8 mouse cellular contexts compared by ENCODE assay signal in genomic region chr12:84450351-84450717, GRCm38 (mm10). TPM values are rescaled to one million over a fixed set of nuclear protein-coding genes. Genes with fewer than 3 reads are reported as not detected.
A peak's percentile ranks its signal among the peaks of the same experiment; 100 is the strongest.
DNase-seq lines count a peak whose midpoint lies in the region; ATAC-seq lines count a peak whose summit lies in the region.

No protein-coding gene starts in this region.

- no peak for ATAC-seq in forebrain, embryonic 16.5 days
- no peak for ATAC-seq in midbrain, embryonic 11.5 days (ENCODE audit: low FRiP score)

- H3K27me3 ChIP-seq in forebrain, embryonic 16.5 days (replicated peaks; ENCODE audit: control insufficient read depth, insufficient read depth, low read length): 0 out of 2 replicates have a peak, but pooled peaks cover 5% of the 10 kb centered on the region
- no peaks in the 10 kb centered on the region for H3K27me3 ChIP-seq in midbrain, embryonic 11.5 days (ENCODE audit: control insufficient read depth, insufficient read depth, low read length)

- peak overlapping the region; percentile 69 for H3K27ac ChIP-seq in forebrain, embryonic 16.5 days (ENCODE audit: low read length)
- H3K27ac ChIP-seq in midbrain, embryonic 11.5 days (ENCODE audit: low read depth, low read length): no peak overlapping the region

- H3K9ac ChIP-seq in forebrain, embryonic 16.5 days (replicated peaks; ENCODE audit: low read depth, low read length): peak overlapping the region; percentile 82
- peak overlapping the region; percentile 55 for H3K9ac ChIP-seq in midbrain, embryonic 11.5 days (ENCODE audit: low read length)

- H3K4me1 ChIP-seq in forebrain, embryonic 16.5 days (replicated peaks; ENCODE audit: control insufficient read depth, insufficient read depth, low read length): peaks cover 21% of the 10 kb centered on the region
- H3K4me1 ChIP-seq in midbrain, embryonic 11.5 days (ENCODE audit: control insufficient read depth, insufficient read depth, low read length): peaks cover 11% of the 10 kb centered on the region

- peak overlapping the region; percentile 64 for H3K4me3 ChIP-seq in forebrain, embryonic 16.5 days (replicated peaks; ENCODE audit: low read length)
- peak overlapping the region; percentile 73 for H3K4me3 ChIP-seq in midbrain, embryonic 11.5 days (ENCODE audit: low read depth, low read length)

- H3K4me2 ChIP-seq in forebrain, embryonic 16.5 days (ENCODE audit: low read length): peak overlapping the region; percentile 87
- H3K4me2 ChIP-seq in midbrain, embryonic 11.5 days: peak overlapping the region; percentile 83

- under 1% methylated on average over 6 of the region's 6 CpGs for WGBS in forebrain, embryonic 16.5 days
- under 1% methylated on average over 6 of the region's 6 CpGs for WGBS in midbrain, embryonic 11.5 days

- DNase-seq in heart, adult 8-10 months (ENCODE audit: low spot score): peak; percentile 53
- no peak for DNase-seq in heart, adult 11 months
- DNase-seq in MN1 (ENCODE audit: low spot score): peak; percentile 46
- peak; percentile 61 for DNase-seq in kidney, postnatal 10 days
- no peak for DNase-seq in midbrain, embryonic 11.5 days (ENCODE audit: low spot score, missing footprints)
- no peak for DNase-seq in cerebellum, adult 11-12 months
- DNase-seq in layer of hippocampus, postnatal 36 days: no peak

- H3K9me3 ChIP-seq in forebrain, embryonic 16.5 days (ENCODE audit: control insufficient read depth, low read length): no peaks in the 10 kb centered on the region
- no peaks in the 10 kb centered on the region for H3K9me3 ChIP-seq in midbrain, embryonic 11.5 days (ENCODE audit: control insufficient read depth, low read length)

- H3K36me3 ChIP-seq in forebrain, embryonic 16.5 days (ENCODE audit: control insufficient read depth, insufficient read depth): no peaks in the 10 kb centered on the region
- no peaks in the 10 kb centered on the region for H3K36me3 ChIP-seq in midbrain, embryonic 11.5 days (ENCODE audit: control insufficient read depth, insufficient read depth, low read length)

RNA-seq across cellular contexts. Expression of gene Aldh6a1, which starts 0.5 kb away (rescaled TPM):
- 100 to 1,000 TPM; 220 to 268 (median 246) TPM for total RNA-seq in heart, adult 8-10 months (2022)
- polyA plus RNA-seq in forebrain, embryonic 16.5 days (2015; fragmentation: Nextera tagmentation; extraction: Ambion mirVana): 33.3 and 39.9 TPM in 2 replicates
- polyA plus RNA-seq in midbrain, embryonic 11.5 days (2014; fragmentation: Nextera tagmentation; extraction: Ambion mirVana): 25.5 and 26.9 TPM in 2 replicates
- total RNA-seq in layer of hippocampus, postnatal 36 days (2021): 10 to 100 TPM; 45.7 to 45.8 TPM

RNA-seq across cellular contexts. Expression of gene Lin52, which starts 0.9 kb away (rescaled TPM):
- 10 to 100 TPM; 11.2 to 13.4 (median 12.9) TPM for total RNA-seq in heart, adult 8-10 months (2022)
- 40.3 and 41.4 TPM in 2 replicates for polyA plus RNA-seq in forebrain, embryonic 16.5 days (2015; fragmentation: Nextera tagmentation; extraction: Ambion mirVana)
- polyA plus RNA-seq in midbrain, embryonic 11.5 days (2014; fragmentation: Nextera tagmentation; extraction: Ambion mirVana): 42.2 and 45.7 TPM in 2 replicates
- 10 to 100 TPM; 22.6 to 24.1 TPM for total RNA-seq in layer of hippocampus, postnatal 36 days (2021)

RNA-seq across cellular contexts. Expression of gene Rnf113a2, which starts 33.3 kb away (rescaled TPM):
- total RNA-seq in heart, adult 8-10 months (2022): 10 to 100 TPM in 2 of 4 experiments, 1 to 10 TPM in 2; 9.4 to 12.7 (median 11.1) TPM
- polyA plus RNA-seq in forebrain, embryonic 16.5 days (2015; fragmentation: Nextera tagmentation; extraction: Ambion mirVana): 26.9 and 30.1 TPM in 2 replicates
- polyA plus RNA-seq in midbrain, embryonic 11.5 days (2014; fragmentation: Nextera tagmentation; extraction: Ambion mirVana): 28.0 and 30.8 TPM in 2 replicates
- 10 to 100 TPM; 13.9 to 14.9 TPM for total RNA-seq in layer of hippocampus, postnatal 36 days (2021)

RNA-seq across cellular contexts. Expression of gene Bbof1, which starts 41.5 kb away (rescaled TPM):
- 1 to 10 TPM in 3 of 4 experiments, under 1 TPM in 1; 0.92 to 2.3 (median 1.4) TPM for total RNA-seq in heart, adult 8-10 months (2022)
- polyA plus RNA-seq in forebrain, embryonic 16.5 days (2015; fragmentation: Nextera tagmentation; extraction: Ambion mirVana): 4.5 and 5.0 TPM in 2 replicates
- polyA plus RNA-seq in midbrain, embryonic 11.5 days (2014; fragmentation: Nextera tagmentation; extraction: Ambion mirVana): 0.70 and 0.81 TPM in 2 replicates
- 10 to 100 TPM; 12.4 to 12.5 TPM for total RNA-seq in layer of hippocampus, postnatal 36 days (2021)

RNA-seq across cellular contexts. Expression of gene Entpd5, which starts 41.5 kb away (rescaled TPM):
- 100 to 1,000 TPM in 1 of 4 experiments, 10 to 100 TPM in 3; 69.5 to 108 (median 85.9) TPM for total RNA-seq in heart, adult 8-10 months (2022)
- polyA plus RNA-seq in forebrain, embryonic 16.5 days (2015; fragmentation: Nextera tagmentation; extraction: Ambion mirVana): 10.4 and 10.6 TPM in 2 replicates
- 8.8 and 9.3 TPM in 2 replicates for polyA plus RNA-seq in midbrain, embryonic 11.5 days (2014; fragmentation: Nextera tagmentation; extraction: Ambion mirVana)
- 10 to 100 TPM; 22.9 to 25.2 TPM for total RNA-seq in layer of hippocampus, postnatal 36 days (2021)

Comparison
In these comparisons a context has a peak if more than half of its experiments do, and no peak if none do; other contexts are left out.
1. DNase-seq: peak in heart, adult 8-10 months (single experiment), MN1 (single experiment) and kidney, postnatal 10 days (single experiment); none in heart, adult 11 months (single experiment), midbrain, embryonic 11.5 days (single experiment), cerebellum, adult 11-12 months (single experiment) and layer of hippocampus, postnatal 36 days (0 of 2).
2. RNA of gene Aldh6a1, which starts 0.5 kb away (total RNA-seq): 220 to 268 TPM in heart, adult 8-10 months; 45.7 to 45.8 TPM in layer of hippocampus, postnatal 36 days; every median in the first group is over 4 times any median in the second.